Mouse (Mus musculus): ENCODE data around the gene Rnase2b.
"Not testable (repeated sequence)": the region's sequence is repeated elsewhere in the genome, so short reads cannot be mapped to it uniquely, and the experiment has no call there.

The Rnase2b gene

GRCm38 (mm10) chr14:51161976-51162375, at the start of gene Rnase2b:
Gene Rnase2b (plus strand): TSS chr14:51162260.
- DNase-seq (ENCODE audit: extremely low read depth, low read depth, low spot score) = not testable (repeated sequence)

GRCm38 (mm10) chr14:51113476-51113875, 48.6 kb upstream of the Rnase2b start:
- no peak for DNase-seq (ENCODE audit: extremely low read depth, low read depth, low spot score)

- DNase-seq (ENCODE audit: extremely low read depth, low read depth, low spot score) = no peak
Measured at GRCm38 (mm10) chr14:51113916-51114560, 48.0 kb upstream of the Rnase2b start, which contains the start of gene Eddm3b. Gene Eddm3b (plus strand): TSS chr14:51114426.

GRCm38 (mm10) chr14:51125684-51126083, 36.4 kb upstream of the Rnase2b start:
- DNase-seq (ENCODE audit: extremely low read depth, low read depth, low spot score) = no peak

- no peak for DNase-seq (ENCODE audit: extremely low read depth, low read depth, low spot score)
Measured at GRCm38 (mm10) chr14:51127648-51128258, 34.3 kb upstream of the Rnase2b start.

GRCm38 (mm10) chr14:51128775-51129623, 33.1 kb upstream of the Rnase2b start:
- DNase-seq (ENCODE audit: extremely low read depth, low read depth, low spot score) = no peak

- no peak for DNase-seq (ENCODE audit: extremely low read depth, low read depth, low spot score)
Measured at GRCm38 (mm10) chr14:51129624-51129975, 32.5 kb upstream of the Rnase2b start.

GRCm38 (mm10) chr14:51130315-51130940, 31.6 kb upstream of the Rnase2b start:
- DNase-seq (ENCODE audit: extremely low read depth, low read depth, low spot score) = no peak

- DNase-seq (ENCODE audit: extremely low read depth, low read depth, low spot score) = no peak
Measured at GRCm38 (mm10) chr14:51131086-51131815, 30.8 kb upstream of the Rnase2b start.

- no peak for DNase-seq (ENCODE audit: extremely low read depth, low read depth, low spot score)
Measured at GRCm38 (mm10) chr14:51132372-51132771, 29.7 kb upstream of the Rnase2b start.

GRCm38 (mm10) chr14:51140342-51140741, 21.7 kb upstream of the Rnase2b start:
- DNase-seq (ENCODE audit: extremely low read depth, low read depth, low spot score) = no peak

GRCm38 (mm10) chr14:51142119-51142518, 19.9 kb upstream of the Rnase2b start:
- DNase-seq (ENCODE audit: extremely low read depth, low read depth, low spot score) = no peak

- no peak for DNase-seq (ENCODE audit: extremely low read depth, low read depth, low spot score)
Measured at GRCm38 (mm10) chr14:51142568-51142967, 19.5 kb upstream of the Rnase2b start.

GRCm38 (mm10) chr14:51143287-51143686, 18.8 kb upstream of the Rnase2b start:
- no peak for DNase-seq (ENCODE audit: extremely low read depth, low read depth, low spot score)

- DNase-seq (ENCODE audit: extremely low read depth, low read depth, low spot score) = no peak
Measured at GRCm38 (mm10) chr14:51143937-51144336, 18.1 kb upstream of the Rnase2b start.

GRCm38 (mm10) chr14:51144451-51144850, 17.6 kb upstream of the Rnase2b start:
- DNase-seq (ENCODE audit: extremely low read depth, low read depth, low spot score) = no peak

GRCm38 (mm10) chr14:51145521-51145920, 16.5 kb upstream of the Rnase2b start:
- no peak for DNase-seq (ENCODE audit: extremely low read depth, low read depth, low spot score)

- no peak for DNase-seq (ENCODE audit: extremely low read depth, low read depth, low spot score)
Measured at GRCm38 (mm10) chr14:51146685-51147084, 15.4 kb upstream of the Rnase2b start, which contains the start of gene Rnase1. Gene Rnase1 (minus strand): TSS chr14:51146785.

- no peak for DNase-seq (ENCODE audit: extremely low read depth, low read depth, low spot score)
Measured at GRCm38 (mm10) chr14:51148006-51148405, 14.1 kb upstream of the Rnase2b start.

- DNase-seq (ENCODE audit: extremely low read depth, low read depth, low spot score) = no peak
Measured at GRCm38 (mm10) chr14:51149164-51149563, 12.9 kb upstream of the Rnase2b start.
